Mouse (Mus musculus): Measurements from ENCODE around the gene Prss36. TPM values are rescaled to one million over a fixed set of nuclear protein-coding genes. Genes with fewer than 3 reads are reported as not detected.

Gene Prss36
- polyA plus RNA-seq, 1 experiment from 2014 or later, result 13.1 TPM

- no peak overlapping the region for H3K9ac ChIP-seq
- H3K4me1 ChIP-seq, result peaks cover 11% of the 10 kb centered on the region; the same call in 1 of the 2 replicates
- H3K36me3 ChIP-seq, result peaks cover 84% of the 10 kb centered on the region
- H3K27me3 ChIP-seq, result no peaks in the 10 kb centered on the region
- WGBS, result 53% methylated on average over 6 of the region's 6 CpGs
- no peak overlapping the region for H3K4me3 ChIP-seq
- no peaks in the 10 kb centered on the region for H3K9me3 ChIP-seq
- no peak overlapping the region for H3K4me2 ChIP-seq
- no peak for ATAC-seq (ENCODE audit: borderline replicate concordance, extremely low read depth, low FRiP score, low TSS enrichment)
- no peak overlapping the region for H3K27ac ChIP-seq
These were observed 60.6 kb downstream of the Prss36 start for GRCm38 (mm10) chr7:127885951-127886350.

Other genes starting within 250 kb of the Prss36 start
- 62.3 and 70.1 TPM in 2 replicates for gene Bcl7c, start 237.8 kb downstream of the Prss36 start, polyA plus RNA-seq (2015; fragmentation: Nextera tagmentation; extraction: Ambion mirVana)
- 12.1 and 12.8 TPM in 2 replicates for gene Ctf1, start 234.0 kb downstream of the Prss36 start, polyA plus RNA-seq (2015; fragmentation: Nextera tagmentation; extraction: Ambion mirVana)
- 0.16 and 0.29 TPM in 2 replicates for gene Ctf2, start 214.6 kb downstream of the Prss36 start, polyA plus RNA-seq (2015; fragmentation: Nextera tagmentation; extraction: Ambion mirVana)
- 4.3 and 5.1 TPM in 2 replicates for gene Fbxl19, start 202.2 kb downstream of the Prss36 start, polyA plus RNA-seq (2015; fragmentation: Nextera tagmentation; extraction: Ambion mirVana)
- 27.2 and 30.7 TPM in 2 replicates for gene Orai3, start 176.9 kb downstream of the Prss36 start, polyA plus RNA-seq (2015; fragmentation: Nextera tagmentation; extraction: Ambion mirVana)
- gene Setd1a, start 170.1 kb downstream of the Prss36 start, polyA plus RNA-seq (2015; fragmentation: Nextera tagmentation; extraction: Ambion mirVana), result 23.3 and 24.7 TPM in 2 replicates
- gene Gm49388, start 161.1 kb downstream of the Prss36 start, polyA plus RNA-seq (2015; fragmentation: Nextera tagmentation; extraction: Ambion mirVana), result not detected in 2 replicates
- 21.1 and 24.3 TPM in 2 replicates for gene Hsd3b7, start 146.1 kb downstream of the Prss36 start, polyA plus RNA-seq (2015; fragmentation: Nextera tagmentation; extraction: Ambion mirVana)
- gene Stx4a, start 122.4 kb downstream of the Prss36 start, polyA plus RNA-seq (2015; fragmentation: Nextera tagmentation; extraction: Ambion mirVana), result 42.1 and 43.2 TPM in 2 replicates
- gene Stx1b, start 122.2 kb downstream of the Prss36 start, polyA plus RNA-seq (2015; fragmentation: Nextera tagmentation; extraction: Ambion mirVana), result 1.3 and 1.9 TPM in 2 replicates
- 11.0 and 11.3 TPM in 2 replicates for gene Zfp646, start 70.5 kb downstream of the Prss36 start, polyA plus RNA-seq (2015; fragmentation: Nextera tagmentation; extraction: Ambion mirVana)
- gene Zfp668, start 69.9 kb downstream of the Prss36 start, polyA plus RNA-seq (2015; fragmentation: Nextera tagmentation; extraction: Ambion mirVana), result 17.9 and 21.3 TPM in 2 replicates
- gene Prss53, start 55.8 kb downstream of the Prss36 start, polyA plus RNA-seq (2015; fragmentation: Nextera tagmentation; extraction: Ambion mirVana), result 1.1 and 1.4 TPM in 2 replicates
- gene Gm21974, start 51.3 kb downstream of the Prss36 start, polyA plus RNA-seq (2015; fragmentation: Nextera tagmentation; extraction: Ambion mirVana), result not detected in 2 replicates
- 150 and 156 TPM in 2 replicates for gene Vkorc1, start 51.1 kb downstream of the Prss36 start, polyA plus RNA-seq (2015; fragmentation: Nextera tagmentation; extraction: Ambion mirVana)
- 134 and 142 TPM in 2 replicates for gene Bckdk, start 42.6 kb downstream of the Prss36 start, polyA plus RNA-seq (2015; fragmentation: Nextera tagmentation; extraction: Ambion mirVana)
- gene Kat8, start 34.2 kb downstream of the Prss36 start, polyA plus RNA-seq (2015; fragmentation: Nextera tagmentation; extraction: Ambion mirVana), result 39.5 and 44.3 TPM in 2 replicates
- 80.0 and 84.5 TPM in 2 replicates for gene Prss8, start 16.6 kb downstream of the Prss36 start, polyA plus RNA-seq (2015; fragmentation: Nextera tagmentation; extraction: Ambion mirVana)
- 428 and 443 TPM in 2 replicates for gene Fus, start 20.7 kb upstream of the Prss36 start, polyA plus RNA-seq (2015; fragmentation: Nextera tagmentation; extraction: Ambion mirVana)
- gene Pycard, start 47.1 kb upstream of the Prss36 start, polyA plus RNA-seq (2015; fragmentation: Nextera tagmentation; extraction: Ambion mirVana), result 35.0 and 37.6 TPM in 2 replicates
- gene Trim72, start 57.2 kb upstream of the Prss36 start, polyA plus RNA-seq (2015; fragmentation: Nextera tagmentation; extraction: Ambion mirVana), result 0.10 TPM in 1 of 2 replicates, not detected in the other
- 1.4 and 1.5 TPM in 2 replicates for gene Itgam, start 115.9 kb upstream of the Prss36 start, polyA plus RNA-seq (2015; fragmentation: Nextera tagmentation; extraction: Ambion mirVana)
- not detected in 2 replicates for gene Gm49368, start 116.0 kb upstream of the Prss36 start, polyA plus RNA-seq (2015; fragmentation: Nextera tagmentation; extraction: Ambion mirVana)
- 0.05 and 0.19 TPM in 2 replicates for gene Itgax, start 182.8 kb upstream of the Prss36 start, polyA plus RNA-seq (2015; fragmentation: Nextera tagmentation; extraction: Ambion mirVana)
- gene Itgad, start 207.7 kb upstream of the Prss36 start, polyA plus RNA-seq (2015; fragmentation: Nextera tagmentation; extraction: Ambion mirVana), result 0.10 TPM in 1 of 2 replicates, not detected in the other